Mouse (Mus musculus) heart, adult 11 months (tissue): ENCODE measurements around the gene Dpep2nb.

Experiments used
- DNase-seq: peaks from one replicate; pipeline ENCODE4 v3.0.0; 2022

Dpep2nb gene

DNA sequence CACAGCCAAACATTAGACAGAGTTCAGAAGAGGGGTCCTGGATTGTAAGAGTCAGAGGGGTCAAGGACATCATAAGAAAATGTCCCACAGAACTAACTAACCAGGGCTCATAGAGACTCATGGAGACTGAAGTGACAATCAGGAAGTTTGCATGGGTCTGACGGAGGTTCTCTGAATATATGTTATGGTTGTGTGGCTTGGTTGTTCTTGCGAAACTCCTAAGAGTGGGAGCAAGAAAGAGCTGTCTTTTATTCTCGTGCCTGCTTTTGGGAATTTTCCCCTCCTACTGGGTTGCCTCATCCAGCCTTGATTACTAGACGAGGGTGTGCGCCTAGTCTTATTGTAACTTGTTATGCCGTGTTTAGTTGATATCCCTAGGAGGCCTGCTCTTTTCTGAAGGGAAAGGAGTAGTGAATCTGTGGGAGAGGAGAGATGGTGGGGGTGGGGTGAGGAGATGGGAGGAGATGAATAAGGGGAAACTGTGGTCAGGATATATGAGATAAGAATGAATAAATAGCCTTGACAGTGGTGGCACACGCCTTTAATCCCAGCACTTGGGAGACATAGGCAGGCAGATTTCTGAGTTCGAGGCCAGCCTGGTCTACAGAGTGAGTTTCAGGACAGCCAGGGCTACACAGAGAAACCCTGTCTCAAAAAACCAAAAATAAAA is 1.1 kb downstream of the Dpep2nb start:
- no peak for DNase-seq

GRCm38 (mm10) chr8:106001908-106002307 is 3.9 kb downstream of the Dpep2nb start:
- no peak for DNase-seq

DNA sequence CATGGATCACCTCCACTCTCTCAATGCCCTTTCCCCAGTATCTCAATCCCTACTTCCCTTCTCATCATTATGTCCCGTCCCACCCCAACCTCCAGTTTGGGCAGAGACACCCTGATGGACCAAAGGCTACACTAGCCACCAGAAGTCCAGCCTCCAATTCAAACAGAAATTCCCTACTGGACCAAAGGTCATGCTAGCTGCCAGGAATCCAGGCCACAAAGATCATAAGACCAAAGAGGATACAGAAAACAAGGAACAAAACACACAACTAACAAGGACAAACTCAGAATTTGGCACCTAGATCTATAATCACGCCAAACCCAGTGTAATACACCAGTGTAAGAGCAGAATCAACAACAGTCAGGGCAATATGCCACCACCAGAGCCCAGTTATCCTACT is 6.8 kb downstream of the Dpep2nb start:
- DNase-seq = no peak

- DNase-seq = peak; percentile 96
Observed at GRCm38 (mm10) chr8:105996359-105996758, 9.4 kb downstream of the Dpep2nb start.

DNA sequence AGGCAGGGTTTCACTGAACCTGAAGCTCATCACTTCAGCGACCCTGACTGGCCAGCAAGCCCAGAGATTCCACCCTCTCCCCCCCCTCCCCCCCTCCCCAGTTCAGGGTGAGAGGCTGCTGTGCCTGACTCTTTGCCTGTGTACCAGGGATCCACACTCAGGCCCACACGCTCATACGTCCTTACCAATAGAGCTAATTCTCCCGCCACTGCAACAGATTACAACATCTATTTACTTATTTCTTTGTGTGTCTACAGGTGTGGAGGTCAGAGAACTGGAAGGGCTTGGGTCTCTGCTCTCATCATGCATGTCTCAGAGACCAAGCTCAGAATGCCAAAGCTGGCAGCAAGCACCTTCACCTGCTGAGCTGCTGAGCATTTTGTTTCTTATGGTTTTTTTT is 12.5 kb downstream of the Dpep2nb start:
- no peak for DNase-seq

DNA sequence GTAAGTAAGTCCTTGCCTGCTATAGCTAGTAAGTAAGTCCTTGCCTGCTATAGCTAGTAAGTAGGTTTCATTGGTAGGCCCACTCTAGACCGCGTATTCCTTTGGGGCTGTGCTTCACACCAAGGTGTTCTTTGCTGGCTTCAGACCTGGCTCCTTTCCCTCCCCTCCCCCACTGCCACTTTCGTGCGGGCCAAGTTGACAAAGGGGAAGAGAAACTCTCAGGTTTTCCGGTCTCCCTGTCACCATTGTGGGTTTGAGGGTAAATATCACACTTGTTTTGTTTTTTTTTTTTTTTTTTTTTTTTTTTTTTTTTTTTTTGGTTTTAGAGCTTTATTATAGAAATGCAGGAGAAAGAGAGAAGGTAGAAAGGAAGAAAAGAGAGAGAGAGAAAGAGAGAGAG is 13.3 kb downstream of the Dpep2nb start:
- no peak for DNase-seq

GRCm38 (mm10) chr8:105991546-105991945 is 14.2 kb downstream of the Dpep2nb start:
- DNase-seq = no peak

DNA sequence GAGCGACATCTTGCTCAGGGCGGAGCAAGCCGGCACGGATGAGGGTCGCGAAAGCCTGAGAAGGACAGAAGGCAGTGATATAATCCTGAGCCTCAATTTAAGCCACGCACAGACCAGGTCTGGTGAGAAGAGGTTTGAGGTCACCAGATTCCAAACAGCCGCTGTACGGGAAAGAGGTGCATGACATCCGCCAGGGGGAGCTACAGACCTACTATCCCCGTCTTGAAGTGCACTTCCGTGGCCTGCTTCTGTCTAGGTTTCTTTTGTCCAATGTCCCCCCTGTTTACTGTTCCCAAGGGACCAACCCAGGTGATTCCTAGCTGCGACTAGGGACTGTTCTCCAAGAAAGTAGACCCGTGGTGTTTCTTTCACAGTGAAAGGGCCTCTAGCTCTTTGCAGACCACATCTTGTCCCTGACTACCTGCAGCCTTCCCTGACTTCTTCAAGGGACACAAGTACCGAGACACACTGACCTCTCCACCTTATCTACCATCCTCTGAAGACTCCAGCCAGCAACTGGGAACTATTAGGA is 14.9 kb downstream of the Dpep2nb start, which contains the start of gene Dus2:
TSS of gene Dus2 (plus strand) at position 482 of the 532 bp plus-strand sequence.
- DNase-seq = peak; percentile 97

DNA sequence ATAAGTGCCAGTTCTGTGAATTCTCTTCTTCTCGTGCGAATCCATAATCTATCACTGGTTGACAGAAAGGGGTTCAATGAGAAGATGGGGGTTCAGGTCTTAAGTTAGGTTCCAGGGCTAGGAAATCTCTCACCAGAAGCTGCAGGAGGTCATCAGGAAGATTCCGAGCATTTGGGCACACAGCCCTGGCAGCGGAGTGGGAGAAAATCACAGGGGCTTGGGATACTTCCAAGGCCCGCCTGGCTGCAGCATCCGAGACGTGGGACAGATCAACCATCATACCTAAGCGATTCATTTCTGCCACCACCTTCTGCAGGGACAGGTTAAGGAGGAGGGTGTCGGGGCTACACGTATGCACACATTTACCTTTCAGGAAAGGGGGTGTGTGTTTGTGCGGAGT is 17.2 kb downstream of the Dpep2nb start:
- DNase-seq = no peak

DNA sequence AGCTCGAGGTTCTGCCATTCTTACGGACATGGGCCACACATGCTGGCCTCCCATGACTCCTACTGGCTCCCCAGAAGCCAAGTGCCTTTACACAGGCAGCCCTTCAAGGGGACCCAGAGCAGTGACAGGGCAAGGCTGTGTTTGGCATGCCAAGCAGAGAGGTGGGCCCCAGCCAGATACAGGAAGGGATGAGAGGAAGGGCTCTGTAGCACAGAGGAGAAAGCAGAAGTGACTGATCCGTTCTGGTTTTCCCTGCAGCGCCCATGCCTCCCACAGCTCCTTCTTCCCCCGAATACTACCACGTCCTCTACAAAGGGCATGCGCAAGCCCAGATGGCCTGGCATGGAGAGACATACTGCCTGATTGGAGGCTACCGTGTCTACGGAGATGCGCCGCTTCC is 22.4 kb downstream of the Dpep2nb start:
- peak; percentile 90 for DNase-seq

- peak; percentile 45 for DNase-seq
Observed at GRCm38 (mm10) chr8:105981146-105981545, 24.6 kb downstream of the Dpep2nb start.

GRCm38 (mm10) chr8:105979325-105979724 is 26.4 kb downstream of the Dpep2nb start, which contains the start of gene Dpep3:
Gene Dpep3, minus strand, starts transcription at chr8:105979429.
- no peak for DNase-seq

DNA sequence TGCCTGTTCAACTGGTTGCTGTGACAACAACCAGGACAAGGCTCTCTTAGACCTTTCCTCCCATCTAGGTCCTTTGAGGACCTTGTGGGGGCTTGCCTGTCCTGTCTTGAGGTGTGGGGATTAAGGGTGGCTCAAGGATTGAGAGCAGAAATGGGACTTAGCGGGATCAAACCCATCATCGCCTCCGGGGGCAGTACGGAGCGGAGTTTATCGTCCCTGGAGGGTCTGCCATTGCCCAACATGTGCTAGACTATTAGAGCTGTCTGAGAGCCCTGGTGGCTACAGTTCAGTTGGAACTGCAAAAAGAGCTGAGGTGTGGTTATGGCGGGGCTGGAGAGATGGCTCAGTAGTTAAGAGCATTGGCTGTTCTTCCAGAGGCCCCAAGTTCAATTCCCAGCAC is 30.4 kb downstream of the Dpep2nb start:
- DNase-seq = no peak

GRCm38 (mm10) chr8:105971019-105971720 is 34.6 kb downstream of the Dpep2nb start:
- DNase-seq = no peak

GRCm38 (mm10) chr8:105969367-105969766 is 36.4 kb downstream of the Dpep2nb start:
- DNase-seq = no peak

GRCm38 (mm10) chr8:105966692-105967311 is 39.0 kb downstream of the Dpep2nb start:
- DNase-seq = peak; percentile 94

GRCm38 (mm10) chr8:105965905-105966341 is 39.9 kb downstream of the Dpep2nb start, which contains the start of gene Slc12a4:
Gene Slc12a4, minus strand, starts transcription at chr8:105966097.
- DNase-seq = peak; percentile 99

DNA sequence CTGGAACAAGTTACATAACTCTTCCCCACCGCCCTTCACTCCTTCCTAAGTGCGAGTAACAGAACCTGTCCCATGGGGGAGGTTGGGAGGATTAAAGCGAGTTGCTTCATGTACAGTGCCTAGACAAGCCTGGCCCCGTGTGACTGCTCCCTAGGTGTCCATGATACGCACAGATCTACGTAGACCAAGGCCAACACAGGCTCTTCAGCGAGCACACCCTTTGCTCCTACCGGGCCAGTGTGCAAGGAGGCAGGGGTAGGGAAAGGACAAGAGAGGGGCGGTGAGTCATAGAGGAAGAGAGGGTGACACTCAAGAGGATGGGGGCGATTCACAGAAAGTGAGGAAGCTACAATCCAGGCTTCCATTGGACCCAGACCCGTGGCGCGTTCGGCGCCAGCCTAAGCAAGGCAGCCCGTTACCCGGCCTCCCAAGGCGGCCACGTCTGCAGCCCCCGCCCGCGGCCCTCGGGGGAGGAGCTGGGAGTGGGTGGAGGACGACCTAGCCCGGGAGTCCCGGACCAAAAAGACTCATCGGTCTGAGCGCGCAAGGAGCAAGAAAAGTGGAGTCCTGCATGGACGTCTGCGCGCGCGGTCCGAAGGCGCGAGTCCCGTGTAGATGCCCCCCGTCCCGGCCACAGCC is 40.4 kb downstream of the Dpep2nb start:
- DNase-seq = peak; percentile 98

GRCm38 (mm10) chr8:105964506-105965265 is 41.1 kb downstream of the Dpep2nb start:
- peak; percentile 96 for DNase-seq

- no peak for DNase-seq
Observed at GRCm38 (mm10) chr8:105961536-105961935, 44.2 kb downstream of the Dpep2nb start.

DNA sequence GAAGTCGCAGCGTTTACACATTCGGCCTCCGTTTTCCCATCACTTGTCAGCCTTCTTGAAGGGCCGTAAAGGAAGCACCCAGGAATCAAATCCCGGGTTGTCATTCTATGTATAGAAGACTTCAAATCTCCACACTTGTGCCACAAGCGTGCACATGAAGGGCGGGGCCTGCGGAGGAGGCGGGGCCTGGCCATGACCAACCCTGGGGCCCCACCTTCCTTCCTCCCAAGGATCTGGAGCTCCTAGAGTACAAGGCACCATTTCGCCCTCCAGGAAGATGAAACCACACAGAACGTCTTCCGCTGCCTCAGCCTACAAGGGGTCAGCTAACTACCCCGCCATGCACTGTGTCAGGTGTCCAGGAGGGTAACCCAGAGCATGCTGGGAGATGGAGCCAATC is 44.7 kb downstream of the Dpep2nb start:
- no peak for DNase-seq

DNA sequence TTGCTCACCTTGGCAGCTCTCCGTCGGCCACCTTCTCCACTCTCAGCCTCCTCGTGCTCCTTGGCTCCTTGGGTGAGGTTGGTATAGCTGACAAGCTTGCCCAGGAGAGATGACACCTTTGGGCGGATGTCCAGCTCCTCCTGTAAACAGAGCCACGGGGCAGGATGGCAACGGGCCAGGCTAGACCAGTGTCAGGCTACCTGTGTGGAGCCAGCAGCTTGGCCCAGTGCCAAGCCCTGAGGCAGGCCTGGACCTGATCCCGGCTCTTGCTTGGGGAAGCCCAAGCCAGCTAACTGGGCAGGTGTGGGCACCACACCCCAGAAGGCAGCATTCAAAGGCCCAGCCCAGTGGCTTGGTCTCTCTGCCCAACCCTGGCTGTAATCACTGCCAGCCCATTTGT is 46.4 kb downstream of the Dpep2nb start:
- DNase-seq = peak; percentile 96
